Mouse (Mus musculus): Measurements from ENCODE around the gene Cer1.

Gene Cer1

DNA sequence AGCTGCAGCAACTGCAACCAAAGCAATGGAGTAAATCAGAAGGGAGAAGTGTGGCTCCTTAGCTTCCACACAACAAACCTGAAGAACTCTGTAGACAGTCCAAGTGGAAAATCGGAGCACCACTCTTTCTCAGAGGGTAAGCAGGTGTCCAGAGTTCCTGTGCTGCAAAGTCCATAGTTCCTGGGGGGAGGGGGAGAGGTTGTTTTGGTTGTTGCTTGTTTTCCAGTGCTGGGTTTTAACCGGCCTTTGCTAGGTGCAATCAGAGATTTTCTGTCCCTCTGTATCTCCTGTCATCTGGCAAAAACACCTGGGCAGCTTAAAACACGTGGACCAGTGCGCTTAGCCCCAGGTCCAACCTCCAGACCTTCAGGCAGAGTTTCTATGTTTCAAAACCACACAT is 10.2 kb downstream of the Cer1 start:
- no peak for DNase-seq (ENCODE audit: low spot score)

GRCm38 (mm10) chr4:82872548-82872947 is 12.4 kb downstream of the Cer1 start:
- DNase-seq (ENCODE audit: low spot score) = no peak

GRCm38 (mm10) chr4:82872121-82872520 is 12.8 kb downstream of the Cer1 start:
- DNase-seq (ENCODE audit: low spot score) = no peak

DNA sequence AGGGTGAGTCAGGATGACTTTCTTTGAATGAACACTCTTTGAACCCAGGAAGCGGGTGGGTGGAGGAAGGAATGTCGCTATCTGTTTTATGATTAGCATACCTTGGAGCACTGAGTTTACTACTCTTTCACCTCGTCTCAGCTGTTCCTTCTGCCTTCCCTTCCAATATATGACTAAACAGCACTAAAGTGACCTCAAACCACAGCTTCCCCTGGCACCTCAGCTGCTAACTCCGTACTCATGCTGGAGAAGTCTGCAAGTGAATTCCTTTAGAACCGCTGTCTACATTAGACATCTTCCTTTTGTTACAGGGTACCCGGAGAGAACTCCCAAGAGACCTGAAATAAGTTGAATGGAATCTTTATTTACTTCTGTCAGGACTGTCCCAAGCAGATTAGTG is 14.0 kb downstream of the Cer1 start:
- DNase-seq (ENCODE audit: low spot score) = no peak

DNA sequence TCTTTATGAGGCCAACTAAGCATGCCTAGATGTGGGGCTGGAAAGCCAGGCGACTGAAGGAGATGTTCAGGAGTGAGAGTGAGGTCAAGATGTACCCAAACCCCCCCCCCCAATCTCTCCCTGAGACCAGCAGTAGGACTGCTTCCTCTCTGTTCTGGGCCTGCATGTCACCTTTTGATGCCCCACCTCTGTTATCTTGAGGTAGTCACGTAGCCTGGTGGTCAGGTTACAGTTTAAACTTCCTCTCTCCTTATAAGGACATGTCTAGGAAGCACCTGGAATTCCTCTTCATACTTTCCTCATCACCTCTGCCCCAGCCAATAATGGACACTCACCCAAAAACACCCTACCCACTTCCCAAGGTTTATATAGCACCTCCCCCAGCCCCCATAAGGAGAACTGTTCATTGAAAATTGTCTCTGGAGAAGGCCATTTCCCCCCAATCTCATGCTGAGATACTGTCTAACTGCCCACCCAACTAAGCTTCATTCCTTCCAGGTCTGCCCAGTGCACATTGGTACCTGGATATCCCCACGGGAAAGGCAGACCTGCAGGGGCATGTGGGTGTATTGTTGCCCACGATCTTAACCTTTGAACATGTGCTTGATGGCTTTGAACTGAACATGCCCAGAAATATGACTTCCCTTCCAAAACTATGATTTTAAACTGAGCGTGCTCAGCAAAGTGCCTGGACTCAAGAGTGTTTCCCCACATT is 17.1 kb downstream of the Cer1 start:
- DNase-seq (ENCODE audit: low spot score) = no peak

DNA sequence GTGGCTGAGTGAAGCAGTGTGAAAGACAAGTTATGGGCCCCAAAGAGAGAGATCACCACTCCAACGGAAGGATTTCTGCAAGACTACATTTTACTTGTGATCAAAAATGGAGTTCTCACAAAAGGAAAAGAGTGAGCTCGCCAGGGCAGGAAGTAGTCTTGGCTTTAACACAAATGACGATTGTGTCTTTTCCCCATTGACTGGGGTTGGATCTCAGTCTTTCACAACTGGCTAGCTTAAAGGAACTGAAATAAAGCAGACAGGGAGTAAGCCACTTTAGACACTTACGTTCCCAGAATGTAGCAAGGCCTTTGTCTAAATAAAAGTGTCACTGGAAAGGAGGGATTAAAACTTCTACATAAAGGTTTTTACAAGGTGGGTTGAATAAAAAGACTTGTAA is 17.8 kb downstream of the Cer1 start:
- no peak for DNase-seq (ENCODE audit: low spot score)

DNA sequence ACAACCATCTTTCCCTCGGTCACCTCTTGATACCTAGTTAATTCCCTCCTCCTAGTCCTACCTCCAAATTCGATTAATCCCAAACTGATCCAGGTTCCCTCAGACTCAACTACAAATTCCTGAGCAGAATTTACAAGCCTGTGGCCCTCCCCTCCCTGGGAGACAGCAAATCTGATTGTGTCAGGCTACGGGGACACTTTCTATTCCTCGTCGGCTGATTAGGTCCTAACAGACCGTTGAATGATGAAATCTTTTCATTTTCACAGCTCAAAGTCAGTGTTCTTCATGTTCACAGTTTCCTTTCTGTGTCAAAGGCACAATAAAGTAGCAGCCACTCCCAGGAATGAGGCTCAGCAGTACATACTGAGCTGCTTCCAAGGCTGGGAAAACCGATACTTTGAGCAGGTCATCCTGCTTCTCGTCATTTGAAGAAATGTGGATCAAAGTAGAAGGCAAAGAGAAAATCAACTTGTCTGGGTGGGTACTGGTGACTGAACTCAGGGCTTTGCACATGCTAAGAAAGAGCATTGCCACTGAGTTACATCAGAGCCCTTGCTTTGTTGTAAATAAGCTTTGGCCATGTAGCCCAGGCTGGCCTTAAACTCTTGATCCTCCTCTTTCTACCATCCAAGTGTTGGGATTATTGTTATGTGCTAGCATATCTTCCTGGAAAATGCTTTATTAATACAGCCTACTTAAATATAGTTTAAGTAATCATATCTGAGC is 19.8 kb downstream of the Cer1 start:
- DNase-seq (ENCODE audit: low spot score) = no peak

DNA sequence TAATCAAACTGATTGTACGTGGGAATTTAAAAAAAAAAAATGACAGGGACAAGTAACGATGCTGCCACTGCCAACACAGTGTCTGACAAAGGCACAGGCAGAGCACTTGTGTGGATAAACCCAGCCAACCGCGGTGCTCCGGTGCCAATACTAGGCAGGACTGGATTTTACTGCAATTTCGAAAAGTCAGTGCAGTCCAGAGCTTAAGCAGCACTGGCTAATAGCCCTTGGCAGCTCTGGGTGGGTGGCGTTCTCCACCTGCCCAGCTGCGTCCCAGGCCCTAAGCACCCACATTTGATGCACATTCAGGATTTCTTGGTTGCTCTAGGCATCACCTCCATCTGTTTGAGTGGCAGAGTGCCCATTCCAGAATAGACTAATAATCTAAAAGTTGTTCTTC is 21.6 kb downstream of the Cer1 start:
- no peak for DNase-seq (ENCODE audit: low spot score)

DNA sequence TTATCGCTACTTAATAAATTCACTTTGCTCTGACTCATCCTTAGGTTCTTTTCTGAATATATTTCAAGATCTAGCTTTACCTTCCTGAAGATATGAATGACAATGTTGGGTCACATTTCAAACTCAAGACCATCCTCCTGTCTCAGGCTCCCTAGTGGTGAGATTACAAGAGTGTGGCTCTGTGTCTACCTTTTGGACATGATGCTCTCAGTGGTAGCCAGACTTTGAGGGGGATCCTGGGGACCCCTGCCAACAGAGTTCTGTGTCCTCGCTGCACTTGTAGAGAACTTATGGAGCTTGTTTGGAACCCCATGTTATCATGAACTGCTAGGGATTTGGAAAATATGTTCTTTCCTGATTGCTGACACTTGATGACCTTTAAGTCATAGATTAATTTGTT is 23.5 kb downstream of the Cer1 start:
- no peak for DNase-seq (ENCODE audit: low spot score)

DNA sequence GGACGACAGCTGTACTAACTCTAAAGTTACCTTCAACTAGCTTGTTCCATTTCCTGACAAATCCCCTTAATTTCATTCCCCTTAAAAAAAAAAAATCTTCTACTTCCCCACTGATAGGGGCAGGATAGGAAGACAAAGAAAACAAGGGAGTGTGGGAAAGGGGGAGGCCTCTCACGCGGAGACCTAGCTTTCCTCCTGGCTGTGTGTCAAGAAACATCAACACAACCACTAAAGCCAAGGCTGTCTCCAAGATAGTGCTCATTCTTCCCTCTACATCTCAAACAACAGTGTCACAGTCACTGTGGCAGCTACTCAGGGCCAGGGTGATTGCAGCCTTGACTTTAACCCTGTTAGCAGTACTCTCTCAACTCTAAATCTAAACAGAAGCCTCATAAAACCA is 24.4 kb downstream of the Cer1 start:
- no peak for DNase-seq (ENCODE audit: low spot score)

DNA sequence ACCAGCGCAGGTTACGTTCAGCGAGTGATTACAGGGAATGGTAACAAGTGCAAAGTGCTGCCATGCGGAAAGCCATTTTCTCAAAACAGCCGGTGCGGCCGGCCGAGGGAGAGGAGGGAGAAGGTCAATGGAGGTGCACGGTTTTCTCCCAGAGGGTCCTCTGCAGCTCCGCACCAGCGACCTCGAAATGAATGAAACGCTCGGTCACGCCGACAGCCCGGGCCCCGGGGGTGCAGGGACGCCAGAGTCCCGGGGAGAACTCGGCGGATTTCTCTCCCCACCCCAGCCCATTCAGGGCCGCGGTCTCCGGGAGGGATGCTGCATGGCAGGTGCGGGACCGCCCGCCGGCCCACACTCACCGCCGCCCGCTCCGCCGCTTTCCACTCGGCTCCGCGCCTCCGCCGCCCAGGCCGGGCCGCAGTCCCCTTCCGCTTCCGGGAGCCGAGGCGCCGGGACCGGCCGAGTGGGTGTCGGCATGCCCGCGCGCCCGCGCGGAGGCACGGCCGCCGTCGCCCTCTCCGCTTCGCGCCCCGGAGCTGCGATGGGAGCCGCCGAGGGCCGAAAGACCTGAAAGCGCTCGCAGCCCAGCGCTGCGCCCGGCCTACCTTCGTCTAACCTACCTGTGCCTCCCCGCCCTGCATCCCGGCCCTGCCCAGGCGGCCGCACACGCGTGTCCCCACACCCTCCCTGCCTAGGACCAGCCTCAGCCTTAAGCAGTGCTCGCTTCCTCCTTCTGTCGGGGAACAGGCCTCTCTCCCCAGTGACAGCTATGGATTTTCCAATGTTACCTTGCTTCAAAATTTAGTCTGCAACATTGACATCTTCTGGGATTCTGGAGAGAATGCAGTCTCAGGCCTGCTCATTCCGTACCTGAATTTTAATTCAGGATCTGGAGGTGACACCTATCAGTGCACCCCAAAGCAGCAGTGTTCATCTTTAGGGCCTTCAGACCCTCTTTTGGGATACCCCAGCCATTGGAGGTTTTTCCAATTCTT is 25.5 kb downstream of the Cer1 start, which contains the start of gene Zdhhc21:
Zdhhc21 (minus strand) TSS at position 828 of the 995 bp plus-strand sequence.
- DNase-seq (ENCODE audit: low spot score) = no peak

- no peak for DNase-seq (ENCODE audit: low spot score)
Observed at GRCm38 (mm10) chr4:82858431-82859010, 26.4 kb downstream of the Cer1 start.

GRCm38 (mm10) chr4:82856986-82857385 is 28.0 kb downstream of the Cer1 start:
- no peak for DNase-seq (ENCODE audit: low spot score)

DNA sequence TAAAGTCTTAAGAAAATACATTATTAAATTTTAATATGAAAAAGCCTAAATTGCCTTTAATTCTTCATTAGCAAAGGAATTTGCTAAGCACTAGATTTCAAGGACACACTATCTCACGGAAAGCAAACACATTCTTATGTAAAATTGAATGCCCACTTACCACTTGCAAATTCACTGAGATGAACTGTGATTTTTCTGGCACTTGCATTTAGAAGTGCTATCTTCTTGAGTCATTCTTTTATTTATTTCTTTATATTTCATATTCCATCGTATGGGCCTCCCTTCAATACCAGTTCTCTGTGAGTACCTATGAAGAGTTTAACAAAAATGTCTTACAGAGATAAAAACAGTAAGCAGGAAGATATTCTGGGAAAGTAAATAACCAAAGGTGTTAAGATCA is 31.1 kb downstream of the Cer1 start:
- no peak for DNase-seq (ENCODE audit: low spot score)

- no peak for DNase-seq (ENCODE audit: low spot score)
Observed at GRCm38 (mm10) chr4:82848552-82849234, 36.3 kb downstream of the Cer1 start.

- no peak for DNase-seq (ENCODE audit: low spot score)
Observed at GRCm38 (mm10) chr4:82837526-82838240, 47.3 kb downstream of the Cer1 start.

Data from layer of hippocampus, adult 9-10 months (tissue).